Mouse (Mus musculus): ENCODE data around the gene St6galnac3. TPM values are rescaled to one million over a fixed set of nuclear protein-coding genes. Genes with fewer than 3 reads are reported as not detected.

St6galnac3 gene
- total and polyA plus RNA-seq, 3 experiments: 0.08 to 1.1 (median 0.38) TPM

GRCm38 (mm10) chr3:153529174-153529573 lies 195.8 kb downstream of the St6galnac3 start:
- Histone ChIP-seq H3K79me2 (replicated peaks; ENCODE audit: control insufficient read depth, extremely low read depth, insufficient read depth, poor library complexity, severe bottlenecking) (no peaks in the 10 kb centered on the region), H3K36me3 (replicated peaks in 1 of 2; ENCODE audit: control insufficient read depth in 1 of 2, insufficient read depth in 1 of 2, low read length in 1 of 2) (no peaks in the 10 kb centered on the region), H3K4me2 (ENCODE audit: insufficient read depth, low read depth, poor library complexity, severe bottlenecking) (no peak overlapping the region), H3K27ac (ENCODE audit: insufficient read depth, low read depth) (no peak overlapping the region), H3K9ac (ENCODE audit: insufficient read depth, low read depth) (no peak overlapping the region), H3K4me1 (ENCODE audit: control insufficient read depth in 1 of 2, insufficient read depth in 2 of 2) (0 out of 4 replicates have a peak, but pooled peaks cover 0 to 2% of the 10 kb centered on the region in 2 experiments), H3K4me3 (replicated peaks in 1 of 3; ENCODE audit: low read depth in 2 of 3, low read length in 2 of 3, poor library complexity in 1 of 3) (no peak overlapping the region), H3K27me3 (replicated peaks) (no peaks in the 10 kb centered on the region), H3K9me3 (replicated peaks; ENCODE audit: low read length) (no peaks in the 10 kb centered on the region)
- in situ Hi-C loops (cut with MboI; ENCODE audit: low pct_ligation_motif_present, low pct_unique_long_range_greater_than_20kb, low sequenced_read_pairs) (no loop called here), dilution Hi-C loops (cut with MboI; ENCODE audit: extremely low pct_ligation_motif_present, extremely low pct_unique_long_range_greater_than_20kb, low sequenced_read_pairs) (no loop called here)
- TF ChIP-seq NRF1 (IDR thresholded peaks at IDR 0.05; ENCODE audit: low read depth, low read length): no peak
- no peak for TF ChIP-seq ZC3H11A (IDR thresholded peaks at IDR 0.05; ENCODE audit: low read depth, low read length)
- TF ChIP-seq RCOR1 (conservative IDR thresholded peaks at IDR 0.05; ENCODE audit: low read depth, low read length): no peak
- no peak for TF ChIP-seq SIN3A (IDR thresholded peaks at IDR 0.05; ENCODE audit: low read length)
- no peak for TF ChIP-seq MYC (IDR thresholded peaks at IDR 0.05; ENCODE audit: low read depth, low read length)
- no peak for TF ChIP-seq PAX5 (IDR thresholded peaks at IDR 0.05; ENCODE audit: low read length)
- no peak for DNase-seq (ENCODE audit: extremely low read depth)

- Histone ChIP-seq H3K27me3 (replicated peaks) (no peaks in the 10 kb centered on the region), H3K36me3 (replicated peaks in 1 of 2; ENCODE audit: control insufficient read depth in 1 of 2, insufficient read depth in 1 of 2, low read length in 1 of 2) (no peaks in the 10 kb centered on the region), H3K4me1 (ENCODE audit: control insufficient read depth in 1 of 2, insufficient read depth in 2 of 2) (0 out of 4 replicates have a peak, but pooled peaks cover 0 to 2% of the 10 kb centered on the region in 2 experiments), H3K9ac (ENCODE audit: insufficient read depth, low read depth) (no peak overlapping the region), H3K27ac (ENCODE audit: insufficient read depth, low read depth) (no peak overlapping the region), H3K79me2 (replicated peaks; ENCODE audit: control insufficient read depth, extremely low read depth, insufficient read depth, poor library complexity, severe bottlenecking) (no peaks in the 10 kb centered on the region), H3K9me3 (replicated peaks; ENCODE audit: low read length) (no peaks in the 10 kb centered on the region), H3K4me3 (replicated peaks in 1 of 3; ENCODE audit: low read depth in 2 of 3, low read length in 2 of 3, poor library complexity in 1 of 3) (no peak overlapping the region), H3K4me2 (ENCODE audit: insufficient read depth, low read depth, poor library complexity, severe bottlenecking) (no peak overlapping the region)
- no peak for TF ChIP-seq MAX (IDR thresholded peaks at IDR 0.05; ENCODE audit: low read length)
- TF ChIP-seq UBTF (IDR thresholded peaks at IDR 0.05; ENCODE audit: low read depth, low read length): no peak
- no peak for TF ChIP-seq TBP (conservative IDR thresholded peaks at IDR 0.05; ENCODE audit: low read depth, low read length)
- TF ChIP-seq ZC3H11A (IDR thresholded peaks at IDR 0.05; ENCODE audit: low read depth, low read length): no peak
- no peak for TF ChIP-seq HCFC1 (IDR thresholded peaks at IDR 0.05; ENCODE audit: low read depth, low read length)
- no peak for TF ChIP-seq BHLHE40 (IDR thresholded peaks at IDR 0.05; ENCODE audit: low read depth, low read length)
- no peak for TF ChIP-seq ZNF384 (IDR thresholded peaks at IDR 0.05; ENCODE audit: low read depth, low read length)
- no peak for TF ChIP-seq TCF12 (IDR thresholded peaks at IDR 0.05; ENCODE audit: low read depth, low read length)
- no peak for TF ChIP-seq MAZ (IDR thresholded peaks at IDR 0.05; ENCODE audit: low read depth, low read length)
- TF ChIP-seq GABPA (IDR thresholded peaks at IDR 0.05; ENCODE audit: insufficient replicate concordance, low read depth, low read length): no peak
- TF ChIP-seq POLR2AphosphoS2 (IDR thresholded peaks at IDR 0.05; ENCODE audit: low read depth, low read length): no peak
- TF ChIP-seq ZMIZ1 (IDR thresholded peaks at IDR 0.05; ENCODE audit: low read depth, low read length): no peak
- TF ChIP-seq MAFK (IDR thresholded peaks at IDR 0.05; ENCODE audit: insufficient replicate concordance, low read length): no peak
- in situ Hi-C loops (cut with MboI; ENCODE audit: low pct_ligation_motif_present, low pct_unique_long_range_greater_than_20kb, low sequenced_read_pairs) (no loop called here), dilution Hi-C loops (cut with MboI; ENCODE audit: extremely low pct_ligation_motif_present, extremely low pct_unique_long_range_greater_than_20kb, low sequenced_read_pairs) (no loop called here)
- no peak for DNase-seq (ENCODE audit: extremely low read depth)
These were observed 199.7 kb downstream of the St6galnac3 start for GRCm38 (mm10) chr3:153525151-153525768.

Data from CH12.LX (cell line).